Mouse (Mus musculus): Measurements from ENCODE around the gene Tpmt.

Tpmt gene

GRCm38 (mm10) chr13:46975930-46976329 is 68.6 kb downstream of the Tpmt start:
- no peak for DNase-seq

GRCm38 (mm10) chr13:46975031-46975551 is 69.4 kb downstream of the Tpmt start:
- no peak for DNase-seq

Data from right cerebral cortex, adult 18-20 months (tissue).